Mouse (Mus musculus) heart, embryonic 16.5 days (tissue): ENCODE results near the gene Ccnq. TPM values are rescaled to one million over a fixed set of nuclear protein-coding genes. Genes with fewer than 3 reads are reported as not detected.
A peak's percentile ranks its signal among the peaks of the same experiment; 100 is the strongest.

Source experiments
- ATAC-seq: fragments of 200-750 bp; cut with Nextera tagmentation; replicated peaks from 2 replicates; pipeline ENCODE4 v1.8.0; 2017; ENCODE audit warnings: moderate number of reproducible peaks; ENCODE audit not compliant: insufficient read depth, low FRiP score; ENCODE audit errors: extremely low read depth
- H3K27ac ChIP-seq: fragments of 300-500 bp; sonication (generic); 2 replicates; pipeline ENCODE4 v1.5.1; 2014; ENCODE audit warnings: mild to moderate bottlenecking, low read length, control low read depth, moderate library complexity
- H3K27me3 ChIP-seq: fragments of 300-500 bp; sonication (generic); 2 replicates; pipeline ENCODE4 v1.6.1; 2014; ENCODE audit warnings: low read length, mixed read lengths; ENCODE audit not compliant: control insufficient read depth, insufficient read depth
- H3K36me3 ChIP-seq: fragments of 300-500 bp; sonication (generic); 2 replicates; pipeline ENCODE4 v1.6.1; 2014; ENCODE audit not compliant: control insufficient read depth, insufficient read depth
- H3K4me1 ChIP-seq: fragments of 300-500 bp; sonication (generic); 2 replicates; pipeline ENCODE4 v1.6.1; 2014; ENCODE audit warnings: low read length, mixed read lengths; ENCODE audit not compliant: control insufficient read depth, insufficient read depth
- H3K4me2 ChIP-seq: fragments of 300-500 bp; sonication (generic); 2 replicates; pipeline ENCODE4 v1.6.1; 2014; ENCODE audit warnings: low read depth, mild to moderate bottlenecking, control low read depth, low read length
- H3K4me3 ChIP-seq: fragments of 300-500 bp; sonication (generic); 2 replicates; pipeline ENCODE4 v1.5.1; 2014; ENCODE audit warnings: mild to moderate bottlenecking, control low read depth, low read length
- H3K9ac ChIP-seq: fragments of 300-500 bp; sonication (generic); 2 replicates; pipeline ENCODE4 v1.6.1; 2014; ENCODE audit warnings: low read length, control low read depth
- H3K9me3 ChIP-seq: fragments of 300-500 bp; sonication (generic); replicated peaks from 2 replicates; pipeline ENCODE4 v1.6.1; 2016; ENCODE audit warnings: low read length; ENCODE audit not compliant: control insufficient read depth
- WGBS: fragments of 180-500 bp; shearing (Covaris S2); extraction: QIAGEN DNeasy Blood & Tissue Kit; methylation state at CpG from one replicate; pipeline ENCODE4 v1.1.7; 2014; 5-methylcytosine and 5-hydroxymethylcytosine counted together
- polyA plus RNA-seq: library from polyadenylated mRNA; unstranded; fragments of >200 nt; fragmentation: Nextera tagmentation; extraction: Ambion mirVana; gene quantifications from 2 replicates; pipeline ENCODE4 v1.2.1, GENCODE M21; 2015

Gene Ccnq
- polyA plus RNA-seq, 1 experiment from 2014 or later = 30.9 TPM

DNA sequence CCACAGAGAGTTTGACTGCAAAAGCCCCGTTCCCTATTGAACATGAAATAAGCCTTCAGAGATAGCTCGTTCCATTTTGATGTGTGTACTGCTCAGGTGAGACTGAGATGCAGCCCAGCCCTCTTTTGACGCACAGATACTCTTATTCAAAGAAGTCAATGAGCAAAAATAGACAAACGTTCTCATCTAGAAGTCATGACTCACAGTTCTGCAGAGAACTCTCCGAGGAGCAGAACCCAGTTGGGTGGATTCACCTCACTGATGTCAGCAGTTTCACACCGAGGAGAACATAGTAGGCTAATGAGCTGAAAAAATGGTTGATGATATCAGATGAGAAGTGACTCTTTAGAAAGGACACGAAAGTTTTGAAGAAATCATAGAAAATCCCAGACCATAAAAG, 5.3 kb downstream of the Ccnq start:
- no peak overlapping the region for H3K4me2 ChIP-seq
- peaks cover 10% of the 10 kb centered on the region; the same call in 1 of the 2 replicates for H3K4me1 ChIP-seq
- no peak overlapping the region for H3K27ac ChIP-seq
- no peak overlapping the region for H3K4me3 ChIP-seq
- no peak overlapping the region for H3K9ac ChIP-seq
- no peak for ATAC-seq
- H3K27me3 ChIP-seq = no peaks in the 10 kb centered on the region
- no peaks in the 10 kb centered on the region for H3K36me3 ChIP-seq
- no peaks in the 10 kb centered on the region for H3K9me3 ChIP-seq
- WGBS = 72% methylated on average over 7 of the region's 7 CpGs

DNA sequence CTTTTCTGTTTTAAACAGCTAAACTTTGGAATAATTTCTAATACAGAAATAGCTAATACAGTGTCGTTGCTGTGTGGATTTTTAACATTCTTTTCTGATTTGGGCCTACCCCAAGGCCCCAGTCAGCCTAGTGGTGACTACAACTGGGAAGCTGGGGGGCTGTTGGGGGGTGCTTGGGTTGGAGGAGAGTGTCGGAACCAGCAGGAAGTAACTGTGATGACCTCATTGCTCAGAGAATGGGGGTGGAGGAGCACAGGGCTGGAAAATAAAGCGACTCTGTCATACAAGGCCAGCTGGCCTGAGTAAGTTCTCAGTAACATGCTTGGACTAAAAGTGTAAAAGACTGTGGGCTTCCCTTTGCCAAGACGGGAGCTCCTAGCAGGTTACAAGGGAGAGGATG, 6.1 kb downstream of the Ccnq start:
- H3K36me3 ChIP-seq = no peaks in the 10 kb centered on the region
- 37% methylated on average over 4 of the region's 4 CpGs for WGBS
- H3K27me3 ChIP-seq = no peaks in the 10 kb centered on the region
- H3K9ac ChIP-seq = no peak overlapping the region
- peak overlapping the region; percentile 32; the same call in 1 of the 2 replicates for H3K27ac ChIP-seq
- no peak for ATAC-seq
- H3K4me2 ChIP-seq = no peak overlapping the region
- no peaks in the 10 kb centered on the region for H3K9me3 ChIP-seq
- peaks cover 5% of the 10 kb centered on the region; the same call in 1 of the 2 replicates for H3K4me1 ChIP-seq
- no peak overlapping the region for H3K4me3 ChIP-seq

DNA sequence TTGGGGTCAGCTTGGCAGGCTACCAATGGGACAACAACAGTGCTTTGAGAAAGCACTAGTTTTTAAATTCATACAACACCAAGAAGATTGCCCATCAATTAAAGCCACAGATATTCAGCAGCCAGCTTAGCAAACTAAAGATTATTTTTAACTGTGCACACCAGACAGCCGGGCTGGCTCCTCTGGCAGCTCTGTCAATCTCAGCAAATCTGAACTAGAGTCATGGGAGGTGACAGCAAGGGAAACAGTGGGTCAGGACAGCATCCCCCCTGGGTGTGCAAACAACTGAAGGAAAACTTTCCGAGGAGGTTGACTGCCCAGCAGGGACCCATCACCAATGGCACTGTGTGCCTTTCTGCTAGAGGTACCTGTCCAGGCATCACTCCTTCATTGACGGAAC, 9.1 kb downstream of the Ccnq start:
- Histone ChIP-seq H3K9ac (no peak overlapping the region), H3K27me3 (no peaks in the 10 kb centered on the region), H3K9me3 (no peaks in the 10 kb centered on the region), H3K4me3 (no peak overlapping the region), H3K4me2 (no peak overlapping the region), H3K27ac (no peak overlapping the region), H3K4me1 (peaks cover 5% of the 10 kb centered on the region; the same call in 1 of the 2 replicates), H3K36me3 (no peaks in the 10 kb centered on the region)
- 48% methylated on average over 3 of the region's 3 CpGs for WGBS
- ATAC-seq = no peak

DNA sequence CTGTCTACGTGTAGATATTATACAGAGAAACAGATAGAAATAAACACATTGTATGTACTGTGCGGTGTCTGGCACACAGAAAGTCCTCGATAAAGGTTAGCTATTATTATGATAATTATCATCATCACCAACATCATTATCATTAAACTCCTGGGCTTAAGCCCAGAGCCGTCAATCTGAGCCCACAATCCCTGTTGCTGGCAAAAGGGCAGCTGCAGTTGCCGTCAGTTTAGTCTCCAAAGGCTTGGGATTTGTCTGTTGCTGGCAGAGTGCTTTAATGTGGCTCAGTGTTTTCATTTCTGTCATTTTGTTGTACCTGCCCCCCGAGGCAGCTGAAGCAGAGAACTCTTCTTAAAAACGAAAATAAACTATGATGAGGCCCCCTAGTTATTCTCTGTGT, 9.6 kb downstream of the Ccnq start:
- Histone ChIP-seq H3K4me1 (peaks cover 5% of the 10 kb centered on the region; the same call in 1 of the 2 replicates), H3K4me2 (no peak overlapping the region), H3K27ac (no peak overlapping the region), H3K36me3 (no peaks in the 10 kb centered on the region), H3K4me3 (no peak overlapping the region), H3K9me3 (no peaks in the 10 kb centered on the region), H3K27me3 (no peaks in the 10 kb centered on the region), H3K9ac (no peak overlapping the region)
- no peak for ATAC-seq
- 63% methylated on average over 7 of the region's 7 CpGs for WGBS

DNA sequence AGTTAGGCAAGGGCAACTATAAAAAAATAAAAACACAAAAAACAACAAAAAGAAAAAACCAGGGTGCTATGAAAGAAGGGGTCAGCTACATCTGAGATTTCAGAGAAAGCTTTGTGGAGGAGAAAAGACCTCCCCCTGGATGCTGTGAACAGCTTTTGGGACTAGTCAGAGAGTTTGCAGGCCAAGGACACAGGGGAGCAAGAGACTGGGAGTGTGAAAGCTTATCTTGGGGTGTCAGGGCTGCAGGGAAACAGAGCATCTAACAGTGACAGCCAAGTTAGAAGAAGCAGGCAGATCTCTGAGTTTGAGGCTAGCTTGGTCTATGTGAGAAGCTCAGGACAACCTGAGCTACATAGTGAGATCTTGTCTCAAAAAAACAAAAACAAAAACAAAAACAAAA, 12.2 kb downstream of the Ccnq start:
- no peaks in the 10 kb centered on the region for H3K4me1 ChIP-seq
- no peak overlapping the region for H3K9ac ChIP-seq
- ATAC-seq = no peak
- H3K27me3 ChIP-seq = no peaks in the 10 kb centered on the region
- H3K9me3 ChIP-seq = no peaks in the 10 kb centered on the region
- H3K36me3 ChIP-seq = no peaks in the 10 kb centered on the region
- H3K27ac ChIP-seq = no peak overlapping the region
- H3K4me2 ChIP-seq = no peak overlapping the region
- H3K4me3 ChIP-seq = no peak overlapping the region

DNA sequence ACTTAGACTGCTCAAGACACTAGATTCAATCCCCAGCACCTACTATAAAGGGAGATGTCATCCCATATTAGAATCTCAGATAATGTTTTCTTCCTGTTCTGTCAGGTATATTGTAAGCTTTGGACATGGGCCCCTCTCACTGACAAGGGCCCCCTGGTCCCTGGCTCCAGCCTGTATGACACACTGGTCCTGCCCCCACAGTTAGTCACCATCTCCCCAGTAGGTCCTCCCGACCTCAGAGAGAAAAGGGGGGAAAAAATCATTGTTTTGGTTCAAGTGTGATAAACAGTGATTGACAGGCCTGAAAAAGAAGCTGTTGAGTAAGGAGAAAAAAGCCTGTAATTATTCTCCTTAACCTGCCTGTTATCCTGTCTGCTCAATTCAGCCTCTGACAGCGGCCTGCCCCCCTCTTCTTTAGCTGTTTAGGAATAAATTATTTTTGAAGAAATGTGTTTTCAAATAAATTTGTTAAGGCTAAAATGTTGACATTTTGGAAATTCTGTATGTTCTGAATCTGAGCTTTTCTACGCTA, 14.6 kb downstream of the Ccnq start:
- ATAC-seq = no peak
- Histone ChIP-seq H3K4me1 (no peaks in the 10 kb centered on the region), H3K4me2 (no peak overlapping the region), H3K9me3 (no peaks in the 10 kb centered on the region), H3K9ac (no peak overlapping the region), H3K4me3 (no peak overlapping the region), H3K36me3 (no peaks in the 10 kb centered on the region), H3K27ac (no peak overlapping the region), H3K27me3 (no peaks in the 10 kb centered on the region)
- 67% methylated on average over 3 of the region's 3 CpGs for WGBS

DNA sequence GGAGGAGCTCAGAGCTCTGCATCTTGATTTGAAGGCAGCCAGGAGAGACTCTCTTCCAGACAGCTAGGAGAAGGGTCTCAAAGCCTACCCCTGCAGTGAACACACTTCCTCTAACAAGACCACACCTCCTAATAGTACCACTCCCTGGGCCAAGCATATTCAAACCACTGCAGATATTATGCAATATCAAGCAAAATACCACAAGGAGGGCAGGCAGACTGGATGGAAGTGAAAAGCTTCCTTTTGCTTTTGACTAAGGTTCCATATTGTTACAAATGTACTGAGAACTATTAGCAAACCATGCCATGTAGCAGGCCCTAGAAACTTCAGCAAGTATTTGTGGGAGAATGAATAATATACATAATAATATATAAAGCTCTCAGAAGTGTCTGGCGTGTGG, 16.4 kb downstream of the Ccnq start:
- H3K36me3 ChIP-seq = no peaks in the 10 kb centered on the region
- H3K27ac ChIP-seq = no peak overlapping the region
- H3K4me3 ChIP-seq = no peak overlapping the region
- H3K9me3 ChIP-seq = no peaks in the 10 kb centered on the region
- 84% methylated on average over 1 of the region's 1 CpGs for WGBS
- H3K4me2 ChIP-seq = no peak overlapping the region
- H3K27me3 ChIP-seq = no peaks in the 10 kb centered on the region
- H3K9ac ChIP-seq = no peak overlapping the region
- no peaks in the 10 kb centered on the region for H3K4me1 ChIP-seq
- ATAC-seq = no peak

DNA sequence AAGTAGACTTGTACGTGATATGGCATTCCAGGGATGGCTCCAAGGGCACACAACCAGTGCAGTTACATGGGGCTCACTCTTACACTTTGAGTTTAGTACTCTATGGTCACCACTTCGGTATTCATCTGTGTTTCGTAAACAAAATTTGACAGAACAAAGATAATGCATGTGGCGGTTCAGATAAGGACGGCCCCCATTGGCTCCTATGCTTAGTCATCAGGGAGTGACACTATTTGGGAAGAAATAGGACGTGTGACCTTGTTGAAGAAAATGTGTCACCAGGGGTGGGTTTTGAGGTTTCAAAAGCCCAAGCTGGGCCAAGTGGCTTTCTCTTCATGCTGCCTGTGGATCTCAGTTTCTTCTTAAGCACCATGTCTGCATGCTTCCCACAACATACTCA, 18.9 kb downstream of the Ccnq start:
- no peaks in the 10 kb centered on the region for H3K9me3 ChIP-seq
- no peak overlapping the region for H3K4me2 ChIP-seq
- no peak overlapping the region for H3K4me3 ChIP-seq
- no peaks in the 10 kb centered on the region for H3K36me3 ChIP-seq
- no peak overlapping the region for H3K27ac ChIP-seq
- no peak overlapping the region for H3K9ac ChIP-seq
- H3K4me1 ChIP-seq = no peaks in the 10 kb centered on the region
- ATAC-seq = no peak
- WGBS = 68% methylated on average over 6 of the region's 6 CpGs
- no peaks in the 10 kb centered on the region for H3K27me3 ChIP-seq

DNA sequence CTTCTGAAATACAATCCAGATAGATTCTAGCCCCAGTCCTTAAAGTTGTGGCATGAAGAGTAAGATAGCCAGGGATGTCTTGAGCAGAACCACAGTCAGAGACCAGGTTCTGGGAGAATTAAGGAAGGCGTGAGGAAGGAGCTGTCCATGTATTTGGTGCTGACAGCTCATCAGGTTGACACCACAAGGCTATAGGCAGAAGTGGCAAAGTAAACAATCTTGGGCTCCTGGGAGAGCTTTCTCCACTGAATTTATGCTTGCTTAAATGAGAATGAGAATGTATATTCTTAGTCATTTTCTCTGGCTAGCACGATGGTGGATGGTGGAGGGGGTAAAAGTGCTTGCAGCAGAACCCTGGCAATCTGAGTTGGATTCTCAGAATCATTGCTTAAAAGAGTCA, 20.6 kb downstream of the Ccnq start:
- H3K4me1 ChIP-seq = no peaks in the 10 kb centered on the region
- H3K9me3 ChIP-seq = no peaks in the 10 kb centered on the region
- no peak overlapping the region for H3K9ac ChIP-seq
- H3K4me3 ChIP-seq = no peak overlapping the region
- no peak for ATAC-seq
- H3K27me3 ChIP-seq = no peaks in the 10 kb centered on the region
- H3K36me3 ChIP-seq = no peaks in the 10 kb centered on the region
- no peak overlapping the region for H3K27ac ChIP-seq
- WGBS = 15% methylated on average over 2 of the region's 2 CpGs
- H3K4me2 ChIP-seq = no peak overlapping the region

DNA sequence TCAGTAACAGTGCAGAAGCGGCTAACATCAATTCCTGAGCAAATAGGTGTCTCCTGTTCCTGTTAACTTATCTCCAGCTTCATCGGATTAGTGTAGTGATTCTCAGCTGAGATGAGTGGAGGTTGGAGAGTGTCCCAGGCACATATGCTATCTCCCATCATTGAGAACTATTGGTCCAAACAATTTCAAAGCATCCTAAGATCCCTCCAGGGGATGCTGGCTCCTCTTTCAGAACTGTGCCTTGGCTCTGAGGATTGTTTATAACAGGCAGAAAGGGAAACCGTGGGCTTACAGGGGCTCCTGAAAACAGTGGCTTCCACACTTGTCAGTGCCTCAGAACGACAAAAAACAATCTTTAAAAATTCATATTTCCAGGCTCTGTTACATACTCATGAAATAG, 23.5 kb downstream of the Ccnq start:
- WGBS = 58% methylated on average over 4 of the region's 4 CpGs
- H3K4me1 ChIP-seq = no peaks in the 10 kb centered on the region
- H3K36me3 ChIP-seq = no peaks in the 10 kb centered on the region
- no peaks in the 10 kb centered on the region for H3K9me3 ChIP-seq
- no peak overlapping the region for H3K9ac ChIP-seq
- H3K4me2 ChIP-seq = no peak overlapping the region
- H3K27me3 ChIP-seq = no peaks in the 10 kb centered on the region
- no peak overlapping the region for H3K4me3 ChIP-seq
- no peak for ATAC-seq
- H3K27ac ChIP-seq = no peak overlapping the region
